Mouse (Mus musculus) kidney, adult 18-20 months (tissue): ENCODE measurements at regions not wholly inside any gene's neighbourhood (a gene's known extent, or its start where the extent isn't known, plus 50 kb on each side); places are given as distances from the start of the nearest gene placed in this dataset.
"Not testable (repeated sequence)": the region's sequence is repeated elsewhere in the genome, so short reads cannot be mapped to it uniquely, and the experiment has no call there.

Experiments used
- DNase-seq: peaks from one replicate; pipeline ENCODE4 v3.0.0; 2021

DNA sequence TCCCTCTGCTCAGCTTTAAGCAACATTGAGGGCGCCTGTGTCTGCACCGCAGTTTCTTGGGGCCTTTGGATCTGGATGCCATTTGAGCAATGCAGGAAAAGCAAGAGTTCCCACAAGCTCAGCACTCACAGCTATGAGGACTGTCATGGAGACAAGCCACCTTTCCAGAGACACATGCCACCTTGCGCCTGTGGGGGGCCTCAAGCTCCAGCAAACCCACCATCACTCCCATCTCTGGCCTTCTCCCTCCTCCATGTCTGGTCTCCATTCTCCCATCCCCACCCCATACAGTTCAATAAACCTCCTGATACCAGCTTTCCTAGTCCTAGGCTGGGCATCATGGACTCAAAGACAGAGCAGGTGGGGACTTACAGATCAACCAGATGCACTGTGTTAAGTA lies 97.8 kb downstream of the Wdr11 start:
- no peak for DNase-seq

DNA sequence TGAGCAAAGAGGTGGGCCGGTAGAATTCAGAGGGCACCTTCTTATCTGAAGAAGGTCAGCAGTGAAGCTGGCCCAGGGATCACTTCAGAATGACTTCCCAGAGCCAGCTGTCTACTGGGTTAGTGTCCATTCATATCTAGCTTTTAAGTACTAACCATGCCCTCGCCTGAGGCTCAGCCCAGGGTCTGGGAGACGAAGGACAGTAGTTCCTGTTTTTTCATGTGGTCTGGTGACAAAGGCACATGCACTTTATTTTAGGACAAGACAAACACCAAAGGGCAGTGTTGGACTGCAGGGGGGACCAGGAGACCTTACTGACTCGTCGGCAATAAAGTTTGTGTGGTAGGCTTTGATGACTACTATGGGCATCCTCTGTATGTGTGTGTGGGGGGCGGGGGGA lies 99.2 kb downstream of the Wdr11 start:
- no peak for DNase-seq

DNA sequence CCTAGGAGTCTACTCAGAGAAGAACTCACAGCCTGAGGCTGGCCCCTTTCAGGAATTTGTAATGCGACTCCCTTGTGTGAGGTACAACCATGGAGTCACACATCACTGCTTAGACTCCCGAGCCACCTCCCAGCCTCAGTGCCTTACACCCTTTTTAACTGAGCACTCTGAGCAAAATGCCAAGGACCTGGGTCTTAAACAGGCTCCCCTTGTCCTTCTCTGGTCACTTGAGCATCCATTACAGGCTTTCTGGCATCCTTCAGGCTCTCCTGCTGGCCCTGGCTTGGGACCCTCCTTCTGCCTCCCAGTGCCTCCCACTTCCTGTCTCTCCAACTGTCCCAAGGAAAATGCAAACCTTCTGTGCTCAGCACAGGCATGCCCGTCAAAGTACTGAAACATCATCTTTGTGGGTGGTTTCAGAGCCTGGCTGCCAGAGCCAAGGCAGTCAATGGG lies 100.0 kb downstream of the Wdr11 start:
- no peak for DNase-seq

DNA sequence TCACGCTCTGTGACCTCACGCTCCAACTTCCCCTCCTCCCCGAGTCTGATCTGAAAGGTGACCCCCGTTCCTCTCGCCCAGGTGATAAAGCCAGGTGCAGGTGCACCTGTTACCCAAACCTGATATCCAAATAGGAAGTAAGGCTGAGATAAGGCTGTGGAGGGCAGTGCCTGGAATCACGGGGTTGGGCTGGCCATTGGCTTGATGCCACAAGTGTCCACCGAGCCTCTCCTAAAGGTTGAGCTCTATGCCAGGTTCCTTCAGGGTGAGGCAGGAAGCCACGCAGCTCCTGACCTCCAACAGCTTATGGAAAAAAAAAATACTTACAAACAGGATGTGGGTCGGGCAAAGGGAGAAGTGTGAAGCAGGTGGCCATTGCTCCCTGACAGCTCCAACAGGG lies 102.0 kb downstream of the Wdr11 start:
- DNase-seq, result no peak

DNA sequence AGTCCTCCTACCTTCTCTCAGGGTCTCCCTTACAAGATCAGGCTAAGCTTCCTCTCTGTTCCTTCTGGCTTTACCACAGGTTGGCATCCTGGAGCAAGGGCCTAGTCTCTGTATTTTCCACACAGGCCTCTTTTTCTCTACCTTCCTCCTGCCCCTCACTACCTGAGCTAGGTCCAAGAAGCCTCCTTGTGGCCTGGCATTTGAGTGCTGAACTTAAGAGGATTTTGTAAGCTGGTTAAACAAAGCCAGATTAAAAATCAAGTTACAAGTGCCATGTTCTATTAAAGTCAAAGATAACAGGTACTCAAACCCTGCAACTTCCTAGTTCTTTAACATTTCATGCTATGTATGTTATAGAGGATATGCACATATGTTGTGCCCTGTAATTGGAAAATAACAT lies 102.5 kb downstream of the Wdr11 start:
- no peak for DNase-seq

DNA sequence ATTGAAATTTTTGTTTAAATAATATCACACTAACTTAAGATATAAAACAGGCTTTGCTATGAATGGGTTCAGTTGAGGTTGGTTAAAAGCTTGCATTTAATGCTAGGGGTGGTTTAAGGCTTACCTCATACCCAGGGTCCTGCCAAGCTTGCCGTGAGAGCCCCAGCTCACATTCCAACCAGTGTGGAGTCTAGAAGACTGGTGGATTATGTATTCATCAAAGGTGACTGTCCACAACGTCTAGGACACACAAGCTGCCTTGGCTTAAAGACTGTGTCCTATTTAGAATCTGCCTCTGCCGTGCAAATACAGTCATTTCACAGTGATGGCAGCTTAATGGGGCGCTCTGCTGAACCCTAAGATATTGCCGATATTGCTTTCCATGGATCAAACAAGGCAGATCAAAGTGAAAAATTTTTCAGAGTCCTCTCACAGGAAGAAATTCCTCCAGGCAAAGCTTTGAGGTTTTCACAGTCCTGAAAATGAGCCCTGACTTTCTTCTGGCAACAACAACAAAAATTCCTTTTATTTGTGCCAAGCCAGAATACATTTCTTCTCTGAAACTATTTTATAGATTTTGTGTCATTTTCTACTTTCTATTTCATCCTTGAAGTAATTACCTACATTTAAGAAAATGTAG lies 108.4 kb downstream of the Wdr11 start:
- DNase-seq, result no peak

DNA sequence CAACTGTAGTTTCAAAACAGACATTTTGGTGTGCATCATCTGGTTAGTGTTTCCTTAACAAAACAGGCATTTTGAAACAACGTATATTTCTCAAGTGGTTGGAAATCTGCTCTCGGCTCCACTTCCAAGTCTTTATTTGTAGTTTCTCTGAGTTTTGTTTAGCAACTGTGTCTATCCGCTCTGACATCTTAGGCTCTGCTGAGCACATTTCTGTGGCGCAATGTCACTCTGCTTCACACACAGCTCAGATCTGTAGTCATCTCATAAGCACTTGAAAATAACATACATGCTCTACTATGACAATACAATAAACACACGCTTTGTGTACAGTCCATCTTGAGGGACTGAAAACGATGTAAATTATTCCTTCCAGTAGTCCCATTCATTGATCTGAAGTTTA lies 135.9 kb downstream of the Wdr11 start:
- DNase-seq, result no peak

DNA sequence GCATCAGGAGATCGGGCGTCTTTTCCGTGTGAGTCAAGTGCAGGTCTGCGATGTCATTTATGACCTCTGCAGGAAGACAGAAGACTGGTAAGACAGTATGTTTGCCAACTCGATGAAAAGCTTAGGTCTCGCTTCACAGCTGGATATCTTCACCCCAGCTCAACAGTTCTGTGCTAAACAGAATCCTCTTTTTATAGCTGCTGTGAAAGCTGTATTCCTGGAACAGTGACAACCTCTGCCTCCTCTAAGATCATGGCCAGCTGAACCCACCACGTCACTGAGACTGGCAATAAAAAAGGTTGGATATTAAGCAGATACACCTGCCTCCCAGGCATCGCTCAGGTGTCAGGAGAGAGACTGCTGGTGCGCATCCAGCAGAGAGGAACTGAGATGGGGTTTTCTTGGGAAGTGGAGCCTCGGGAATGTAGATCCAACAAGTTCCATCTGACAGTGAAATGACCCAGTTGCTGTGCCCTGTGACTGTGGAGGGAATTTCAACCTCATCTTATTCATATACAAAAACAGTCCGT lies 138.1 kb downstream of the Wdr11 start:
- DNase-seq, result no peak

DNA sequence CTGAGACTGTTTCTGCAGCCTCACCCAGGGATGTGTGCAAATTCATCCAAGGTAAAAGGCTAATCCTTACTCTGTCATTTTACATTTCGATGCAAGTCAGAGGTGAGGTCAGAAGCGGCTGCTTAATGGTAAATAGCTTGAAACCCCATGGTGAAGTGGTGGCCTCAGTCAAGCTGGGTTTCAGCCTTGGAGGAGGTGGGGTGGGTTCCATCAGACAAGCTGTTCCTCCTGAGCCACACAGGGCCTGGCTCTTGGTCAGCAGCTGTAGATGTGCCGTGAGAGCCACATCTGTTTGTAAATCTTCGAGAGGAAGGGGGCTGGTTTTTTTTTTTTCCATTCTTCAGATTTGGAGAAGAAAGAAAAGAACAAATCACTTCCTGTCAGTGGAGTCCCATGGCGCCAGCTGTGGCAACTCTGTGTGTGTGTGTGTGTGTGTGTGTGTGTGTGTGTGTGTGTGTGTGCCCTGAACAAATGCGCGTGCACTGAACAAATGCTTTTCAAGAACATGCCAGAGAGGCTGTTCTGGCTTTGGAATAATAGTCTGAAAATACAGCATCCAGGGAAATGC lies 139.2 kb downstream of the Wdr11 start:
- DNase-seq, result no peak

DNA sequence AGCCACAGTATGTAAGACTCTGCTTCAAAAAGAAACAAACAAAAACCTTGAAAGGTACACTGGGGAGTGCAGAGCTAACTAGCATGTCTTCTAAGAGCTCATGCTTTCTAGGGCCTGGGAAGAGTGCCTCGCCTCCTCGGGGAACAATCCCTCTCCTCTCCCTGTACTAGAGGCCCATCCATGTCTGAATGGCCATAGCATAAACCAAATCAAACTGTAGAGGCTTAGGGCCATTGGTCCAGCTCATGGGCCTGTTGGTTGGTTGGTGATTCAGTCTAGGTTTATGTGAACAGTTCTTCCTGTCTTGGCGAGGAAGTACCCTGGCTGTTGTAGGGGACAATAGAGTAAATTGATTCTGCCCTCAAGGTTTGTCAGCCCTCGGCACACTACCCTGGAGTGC lies 151.0 kb downstream of the Wdr11 start:
- DNase-seq, result no peak

DNA sequence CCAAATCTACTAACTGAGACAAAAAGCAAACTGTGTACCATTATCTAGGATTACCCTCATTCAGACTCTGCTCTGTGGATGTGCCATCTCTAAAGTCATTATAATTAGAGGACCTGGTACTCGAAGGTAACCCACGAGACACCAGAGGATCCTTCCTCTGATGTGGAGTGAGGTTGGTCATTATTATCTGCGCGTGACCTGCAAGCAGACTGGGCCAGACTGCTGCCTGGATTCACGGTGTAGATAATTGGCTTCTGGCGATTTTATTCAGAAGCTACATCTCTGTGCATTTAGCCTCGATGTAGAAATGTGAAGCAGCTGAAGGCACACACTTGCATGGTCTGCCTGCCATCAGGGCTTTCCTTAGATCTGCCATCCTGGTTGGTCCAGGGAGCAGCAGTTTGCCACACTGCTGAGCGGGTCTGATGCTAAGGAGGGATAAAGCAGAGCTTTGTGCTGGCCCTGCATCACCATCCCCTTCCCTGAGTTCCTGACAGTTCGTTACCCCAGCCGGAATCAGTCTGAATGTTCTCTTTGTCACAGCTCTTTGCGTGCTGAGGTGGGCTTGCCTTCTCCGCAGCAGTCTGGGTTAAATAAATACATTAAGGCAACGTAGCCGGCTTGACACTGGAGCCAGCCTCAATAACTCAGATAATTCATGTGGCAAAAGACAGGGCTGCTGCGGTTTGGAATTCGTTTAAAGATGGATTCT lies 152.4 kb downstream of the Wdr11 start:
- no peak for DNase-seq

DNA sequence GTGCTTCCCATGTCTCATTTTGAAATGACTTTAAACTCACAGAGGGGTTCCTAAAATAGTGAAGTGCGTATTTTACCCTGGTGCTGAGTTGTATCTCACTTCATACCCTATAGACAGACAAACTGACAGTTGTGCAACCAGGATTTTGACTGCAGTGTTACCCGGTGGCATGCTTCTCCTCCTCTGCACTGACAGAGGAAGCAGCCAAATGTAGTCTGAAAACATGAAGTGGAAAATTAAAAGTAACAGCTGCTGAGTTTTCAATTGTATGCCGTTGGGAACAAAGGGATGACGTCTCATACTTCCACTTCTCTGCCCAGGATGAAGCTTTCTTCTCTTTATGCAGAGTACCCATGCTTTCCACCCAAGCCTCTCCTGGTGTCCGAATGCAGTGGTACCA lies 155.0 kb downstream of the Wdr11 start:
- DNase-seq, result no peak

DNA sequence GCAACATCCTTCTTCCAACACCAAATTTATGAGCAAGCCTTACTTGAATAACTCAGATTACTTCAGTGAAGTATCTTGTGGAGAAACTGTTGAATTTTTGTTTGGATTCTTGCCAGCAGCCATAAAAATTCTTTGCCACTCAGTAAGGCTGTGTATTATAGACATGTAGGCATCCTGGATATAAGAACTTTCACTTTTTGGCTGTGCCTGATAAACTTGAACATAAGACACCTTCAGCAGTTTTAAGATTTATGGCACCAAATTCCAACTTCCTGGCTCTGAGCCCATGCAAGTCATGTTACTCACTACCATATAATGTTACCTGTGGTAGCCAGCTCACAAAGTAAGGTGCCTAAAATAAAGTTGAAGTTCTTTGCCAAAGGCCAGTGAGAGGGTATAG lies 159.3 kb downstream of the Wdr11 start:
- no peak for DNase-seq

DNA sequence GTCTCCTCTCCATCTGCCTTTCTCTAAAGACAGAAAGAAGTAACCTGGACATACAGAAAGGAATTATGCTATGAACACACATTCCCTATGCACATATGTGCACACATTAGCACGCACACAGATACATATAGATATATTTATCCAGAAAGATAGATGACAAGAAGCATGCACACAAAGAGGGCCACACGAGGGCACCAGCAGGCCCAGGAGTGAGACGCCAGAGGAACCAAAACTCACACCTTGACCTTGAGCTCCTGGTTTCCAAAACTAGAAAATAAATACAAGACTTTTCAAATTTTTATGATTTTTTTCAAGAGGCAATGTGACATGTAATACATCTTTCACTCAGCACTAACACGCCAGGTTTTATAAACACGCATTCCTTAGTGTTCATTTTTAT lies 163.1 kb downstream of the Wdr11 start:
- DNase-seq, result no peak

DNA sequence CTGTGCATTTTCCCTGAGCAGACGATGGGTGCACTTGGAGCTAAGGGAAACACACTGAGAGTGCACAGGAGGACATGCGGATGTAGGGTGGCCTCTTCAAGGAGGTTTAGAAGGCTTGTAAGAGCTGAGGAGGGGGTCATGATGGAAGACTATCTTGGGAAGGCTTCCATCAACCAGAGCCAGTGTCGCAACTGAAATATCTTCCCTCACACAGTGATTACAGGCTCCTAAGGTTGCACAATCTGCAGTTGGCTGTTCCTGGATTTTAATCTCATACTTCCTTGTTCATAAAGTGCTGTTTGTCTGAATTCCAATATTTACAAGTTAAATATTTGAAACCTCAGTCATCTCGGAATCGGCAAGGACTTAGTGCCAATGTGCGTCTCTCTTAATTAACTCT lies 164.5 kb downstream of the Wdr11 start:
- no peak for DNase-seq

DNA sequence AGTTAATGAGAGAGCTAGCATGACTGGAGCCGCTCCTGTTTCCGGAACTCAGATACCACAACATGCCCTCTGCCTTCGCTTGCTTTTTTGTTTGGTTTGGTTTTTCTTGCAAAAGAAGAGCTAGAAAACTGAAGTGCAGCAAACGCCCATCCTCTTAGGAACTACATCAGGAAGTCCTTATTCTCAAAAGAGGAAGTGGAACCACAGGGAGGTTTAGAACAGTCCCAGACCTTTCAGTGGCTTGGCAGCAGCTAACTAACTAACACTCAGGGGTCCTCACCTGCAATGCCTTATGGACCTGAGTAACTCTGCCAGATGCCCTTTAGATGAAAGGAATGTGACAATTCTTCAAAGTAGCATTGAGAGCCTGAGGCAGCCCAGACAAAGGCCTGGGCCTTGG lies 168.2 kb downstream of the Wdr11 start:
- no peak for DNase-seq

DNA sequence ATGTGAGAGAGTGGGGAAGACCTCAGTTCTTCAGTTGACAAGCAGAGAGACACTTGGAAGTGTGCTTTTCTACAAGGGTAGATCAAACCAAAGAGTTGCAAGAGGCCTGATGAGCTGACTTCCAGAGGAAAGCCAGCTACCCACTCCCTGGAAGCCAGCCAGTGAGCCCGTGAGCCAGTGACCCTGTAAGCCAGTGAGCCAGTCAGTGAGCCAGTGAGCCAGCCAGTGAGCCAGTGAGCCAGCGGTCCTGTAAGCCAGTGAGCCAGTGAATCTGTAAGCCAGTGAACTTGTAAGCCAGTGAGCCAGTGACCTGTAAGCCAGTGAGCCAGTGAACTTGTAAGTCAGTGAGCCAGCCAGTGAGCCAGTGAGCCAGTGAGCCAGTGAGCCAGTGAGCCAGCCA lies 168.7 kb downstream of the Wdr11 start:
- DNase-seq, result no peak

DNA sequence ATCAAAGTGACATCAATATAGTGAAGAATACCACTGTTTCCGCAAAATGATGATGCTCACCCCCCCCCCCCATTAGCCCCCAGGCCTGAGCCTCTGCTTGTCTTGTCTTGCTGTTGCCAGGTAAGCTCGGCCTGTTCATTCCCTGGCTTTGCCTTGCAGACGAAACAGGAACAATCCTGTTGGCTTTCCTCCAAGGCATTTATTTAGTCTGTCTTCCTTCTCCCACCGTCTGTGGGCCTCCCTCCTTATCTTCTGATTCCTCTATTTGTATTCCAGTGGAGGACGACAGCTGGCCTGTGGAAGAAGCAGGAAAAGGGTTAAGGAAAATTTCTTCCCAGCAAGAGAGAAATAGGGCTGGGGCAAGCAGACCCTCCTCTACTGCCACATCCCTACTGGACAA lies 172.1 kb downstream of the Wdr11 start:
- no peak for DNase-seq

DNA sequence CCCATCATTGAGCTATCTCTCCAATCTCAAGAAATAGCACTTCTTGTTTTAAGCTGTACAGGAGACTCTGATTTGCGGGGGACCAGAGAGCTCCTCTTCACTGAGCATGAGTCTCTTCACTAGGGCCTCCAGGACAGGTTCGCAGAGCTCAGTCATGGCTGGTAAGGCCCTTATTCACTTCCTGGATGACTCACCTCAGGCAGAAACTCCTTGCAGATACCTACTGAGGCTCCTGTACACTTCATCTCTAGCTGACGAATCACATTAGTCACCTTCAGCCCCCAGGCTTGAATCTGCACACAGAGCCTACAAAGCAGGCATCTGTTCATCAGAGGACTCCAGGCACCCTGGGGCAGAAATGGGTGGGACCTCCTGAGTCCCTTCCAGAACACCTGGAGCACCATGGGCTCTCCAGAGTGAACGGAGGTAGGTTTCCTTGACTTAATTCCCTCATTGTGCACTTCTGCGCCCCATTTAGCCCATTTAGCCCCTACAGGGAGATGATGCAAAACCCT lies 172.8 kb downstream of the Wdr11 start:
- DNase-seq, result no peak

DNA sequence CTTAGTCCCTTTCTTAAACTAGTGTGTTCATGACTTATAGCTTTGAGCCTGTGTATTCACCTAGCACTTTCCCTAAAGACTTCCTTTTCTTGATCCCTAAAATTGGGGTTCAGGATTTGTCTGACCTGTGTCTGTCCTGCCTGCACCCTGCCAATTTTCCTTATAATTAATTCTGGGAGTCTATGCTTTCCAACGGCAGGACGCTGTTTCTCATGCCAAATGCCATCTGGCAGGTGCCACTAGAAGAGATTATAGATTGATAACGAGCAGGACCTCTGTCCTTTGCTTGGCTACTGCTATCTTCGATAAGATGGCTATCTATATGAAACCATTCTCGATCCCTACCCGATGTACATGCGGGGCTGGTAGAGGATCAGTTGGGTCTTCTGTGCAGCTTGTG lies 174.0 kb downstream of the Wdr11 start:
- DNase-seq, result no peak

DNA sequence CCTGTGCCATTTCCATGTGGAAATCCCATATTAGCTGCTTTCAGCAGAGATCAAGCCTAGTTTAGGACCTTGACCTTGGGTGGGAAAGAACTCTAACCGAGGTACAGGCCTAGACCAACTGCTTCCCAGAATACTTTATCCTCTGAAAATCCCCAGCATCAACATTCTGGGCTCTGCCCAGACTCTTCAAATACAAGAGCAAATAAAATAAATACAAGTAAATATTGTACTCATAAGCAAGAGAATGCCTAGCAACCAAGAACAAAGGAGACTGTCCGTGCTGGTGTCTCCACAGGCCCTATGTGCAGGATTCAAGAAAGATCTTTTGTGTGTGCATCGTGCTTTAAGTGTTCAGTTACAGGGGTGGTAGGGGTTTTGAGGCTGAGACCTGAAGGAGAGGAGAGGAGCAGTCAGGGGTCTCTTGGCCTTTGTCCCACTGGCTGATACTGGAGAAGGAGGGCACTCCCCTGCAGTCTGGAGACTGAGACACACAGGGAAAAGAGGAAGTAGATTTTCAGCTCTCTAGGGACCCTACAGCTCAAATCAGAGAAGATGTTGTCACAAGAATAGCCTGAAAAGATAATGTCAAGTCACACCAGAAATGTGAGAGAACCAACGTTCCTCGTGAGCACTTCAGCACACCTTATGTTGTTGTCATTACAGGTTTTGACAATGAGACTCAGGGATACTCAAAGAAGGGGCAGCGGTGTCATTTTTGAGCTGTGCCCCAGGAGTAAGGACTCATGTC lies 174.6 kb downstream of the Wdr11 start:
- no peak for DNase-seq

DNA sequence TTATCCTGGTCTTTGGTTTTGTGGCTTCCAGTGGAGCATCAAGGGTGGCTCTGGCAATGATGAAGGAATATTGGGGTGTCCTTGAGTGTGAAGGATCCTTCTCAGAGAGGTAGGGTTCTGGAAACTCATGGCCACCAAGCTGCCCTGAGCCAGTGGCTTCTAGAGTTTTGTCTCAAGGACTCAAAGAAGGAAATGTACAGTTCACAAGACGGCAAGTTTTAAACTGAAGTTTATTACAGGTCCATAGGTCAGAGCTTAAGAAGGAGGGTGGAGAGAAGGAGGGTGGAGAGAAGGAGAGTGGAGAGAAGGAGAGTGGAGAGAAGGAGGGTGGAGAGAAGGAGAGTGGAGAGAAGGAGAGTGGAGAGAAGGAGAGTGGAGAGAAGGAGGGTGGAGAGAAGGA lies 178.0 kb downstream of the Wdr11 start:
- DNase-seq, result not testable (repeated sequence)

DNA sequence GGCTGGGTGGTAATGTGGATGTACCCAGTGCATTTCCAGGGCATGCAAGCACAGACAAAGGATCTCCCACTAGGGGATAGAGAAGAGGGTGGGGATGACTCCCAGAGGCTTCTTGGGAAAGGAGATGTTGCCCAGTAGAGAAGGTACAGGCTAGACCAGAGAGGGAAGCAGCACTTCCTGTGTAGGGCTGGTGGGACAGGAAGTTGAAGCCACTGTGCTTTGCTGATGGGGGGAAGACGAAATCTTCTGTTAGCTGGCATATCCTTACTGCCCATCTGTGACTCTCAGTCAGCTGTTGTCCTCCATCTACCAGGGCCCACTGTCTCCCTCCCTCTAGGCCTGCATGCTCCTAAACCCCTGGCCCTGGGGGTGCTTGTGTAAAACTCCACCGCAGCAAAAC lies 180.2 kb downstream of the Wdr11 start:
- no peak for DNase-seq
